Mouse (Mus musculus): ENCODE results near the gene Hsd17b11. TPM values are rescaled to one million over a fixed set of nuclear protein-coding genes. Genes with fewer than 3 reads are reported as not detected.
A peak's percentile ranks its signal among the peaks of the same experiment; 100 is the strongest.

The Hsd17b11 gene
- polyA plus RNA-seq, 1 experiment from 2014 or later = 2.6 TPM

DNA sequence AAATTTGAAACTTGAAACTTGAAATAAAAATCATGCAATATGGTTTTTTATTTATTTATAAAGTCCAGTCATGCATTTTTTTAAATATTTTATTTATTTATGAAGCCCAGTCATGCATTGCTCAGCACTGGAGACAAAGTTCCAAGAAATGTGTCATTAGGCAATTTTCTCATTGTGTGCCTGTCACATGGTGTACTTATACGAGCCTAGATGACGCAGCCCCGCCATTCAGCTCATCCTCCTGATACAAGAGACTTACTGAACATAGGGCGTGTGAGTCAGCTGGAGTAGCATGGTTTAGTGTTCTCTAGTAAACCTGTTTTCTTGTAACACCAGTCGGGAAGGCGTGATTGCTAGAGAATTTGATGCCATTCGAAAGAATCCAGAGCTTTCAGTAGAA, 34.6 kb upstream of the Hsd17b11 start:
- H3K4me1 ChIP-seq (ENCODE audit: control insufficient read depth, insufficient read depth, low read length) = no peaks in the 10 kb centered on the region
- H3K27ac ChIP-seq (replicated peaks; ENCODE audit: low read depth, low read length) = no peak overlapping the region
- H3K9ac ChIP-seq (ENCODE audit: low read length) = no peak overlapping the region
- no peaks in the 10 kb centered on the region for H3K27me3 ChIP-seq (ENCODE audit: control insufficient read depth, insufficient read depth, low read length)
- H3K36me3 ChIP-seq (ENCODE audit: control insufficient read depth, insufficient read depth, low read length) = peaks cover 3% of the 10 kb centered on the region; the same call in 1 of the 2 replicates
- no peak overlapping the region for H3K4me3 ChIP-seq (ENCODE audit: low read depth, low read length)
- WGBS = 95% methylated on average over 7 of the region's 7 CpGs
- no peaks in the 10 kb centered on the region for H3K9me3 ChIP-seq (ENCODE audit: control insufficient read depth, low read length)
- no peak for ATAC-seq (ENCODE audit: insufficient number of reproducible peaks, low FRiP score, low TSS enrichment, low read depth)
- H3K4me2 ChIP-seq (ENCODE audit: low read depth, severe bottlenecking) = no peak overlapping the region
- DNase-seq (ENCODE audit: low spot score) = no peak

DNA sequence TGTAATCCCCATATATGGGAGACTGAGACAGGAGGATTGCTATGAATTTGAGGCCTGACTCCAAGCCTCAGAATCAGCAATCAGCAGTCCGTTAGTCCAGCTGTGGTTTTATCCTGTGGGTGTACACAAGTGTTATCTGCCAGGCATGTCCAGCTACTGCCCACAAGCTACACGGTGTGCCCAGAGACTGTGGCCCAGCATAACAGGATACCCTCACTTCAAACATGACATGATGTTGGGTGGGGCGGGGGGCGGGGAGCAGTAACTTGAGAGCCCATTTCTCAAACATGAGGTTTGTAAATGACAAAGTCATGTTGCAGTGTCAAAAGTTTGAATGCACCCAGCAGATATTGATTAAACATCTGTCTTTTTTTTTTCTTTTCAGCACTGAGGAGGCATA, 34.1 kb upstream of the Hsd17b11 start:
- Histone ChIP-seq H3K4me3 (ENCODE audit: low read depth, low read length) (no peak overlapping the region), H3K4me2 (ENCODE audit: low read depth, severe bottlenecking) (no peak overlapping the region), H3K27ac (replicated peaks; ENCODE audit: low read depth, low read length) (no peak overlapping the region), H3K4me1 (ENCODE audit: control insufficient read depth, insufficient read depth, low read length) (no peaks in the 10 kb centered on the region), H3K9ac (ENCODE audit: low read length) (no peak overlapping the region), H3K36me3 (ENCODE audit: control insufficient read depth, insufficient read depth, low read length) (peaks cover under 1% of the 10 kb centered on the region; the same call in 1 of the 2 replicates), H3K27me3 (ENCODE audit: control insufficient read depth, insufficient read depth, low read length) (no peaks in the 10 kb centered on the region), H3K9me3 (ENCODE audit: control insufficient read depth, low read length) (no peaks in the 10 kb centered on the region)
- ATAC-seq (ENCODE audit: insufficient number of reproducible peaks, low FRiP score, low TSS enrichment, low read depth) (no peak), DNase-seq (ENCODE audit: low spot score) (no peak)
- 96% methylated on average over 4 of the region's 4 CpGs for WGBS

DNA sequence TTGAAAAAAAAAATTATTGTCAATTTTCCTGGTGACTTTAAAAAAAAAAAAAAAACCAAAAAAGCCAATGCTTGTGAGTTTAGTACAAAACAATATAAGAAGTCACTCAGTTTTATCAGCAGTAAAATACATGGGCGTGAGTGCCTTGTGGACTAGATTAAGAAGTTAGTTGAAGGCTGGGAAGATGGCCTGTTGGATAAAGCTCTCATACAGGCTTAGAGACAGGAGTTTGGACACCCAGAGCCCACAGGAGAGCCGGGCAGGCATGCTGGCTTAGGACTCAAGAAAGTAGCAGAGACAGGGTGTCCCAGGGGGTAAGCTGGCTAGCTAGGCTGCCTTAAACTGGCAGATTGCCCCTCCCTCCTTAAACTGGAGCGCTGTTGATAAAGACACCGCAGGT, 33.2 kb upstream of the Hsd17b11 start:
- no peak overlapping the region for H3K27ac ChIP-seq (replicated peaks; ENCODE audit: low read depth, low read length)
- H3K4me1 ChIP-seq (ENCODE audit: control insufficient read depth, insufficient read depth, low read length) = no peaks in the 10 kb centered on the region
- ATAC-seq (ENCODE audit: insufficient number of reproducible peaks, low FRiP score, low TSS enrichment, low read depth) = no peak
- H3K36me3 ChIP-seq (ENCODE audit: control insufficient read depth, insufficient read depth, low read length) = no peaks in the 10 kb centered on the region; the same call in 1 of the 2 replicates
- 91% methylated on average over 4 of the region's 4 CpGs for WGBS
- H3K4me3 ChIP-seq (ENCODE audit: low read depth, low read length) = no peak overlapping the region
- no peak overlapping the region for H3K4me2 ChIP-seq (ENCODE audit: low read depth, severe bottlenecking)
- H3K9ac ChIP-seq (ENCODE audit: low read length) = no peak overlapping the region
- H3K27me3 ChIP-seq (ENCODE audit: control insufficient read depth, insufficient read depth, low read length) = no peaks in the 10 kb centered on the region
- DNase-seq (ENCODE audit: low spot score) = no peak
- no peaks in the 10 kb centered on the region for H3K9me3 ChIP-seq (ENCODE audit: control insufficient read depth, low read length)

DNA sequence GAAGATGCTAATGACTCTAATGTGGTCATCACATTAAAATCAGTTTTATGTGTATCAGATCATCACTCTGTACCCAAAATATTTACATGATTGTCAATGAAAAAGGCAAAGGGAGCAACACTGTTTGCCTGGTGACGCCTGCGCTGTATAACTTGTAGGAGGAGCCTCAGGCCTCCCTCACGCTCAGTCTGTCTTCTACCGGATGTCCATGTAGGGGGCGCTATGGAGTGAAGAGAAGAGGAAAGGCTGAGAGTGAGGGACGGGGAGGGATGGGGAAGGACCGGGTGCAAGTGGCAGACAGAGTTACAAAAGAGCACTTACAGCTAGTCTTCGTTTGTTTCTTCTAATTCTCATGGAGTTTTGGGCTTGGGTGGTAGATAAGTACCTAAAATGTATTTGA, 31.2 kb upstream of the Hsd17b11 start:
- 67% methylated on average over 8 of the region's 8 CpGs for WGBS
- no peak overlapping the region for H3K4me2 ChIP-seq (ENCODE audit: low read depth, severe bottlenecking)
- no peak for ATAC-seq (ENCODE audit: insufficient number of reproducible peaks, low FRiP score, low TSS enrichment, low read depth)

GRCm38 (mm10) chr5:104048139-104048538, 26.4 kb upstream of the Hsd17b11 start:
- no peak overlapping the region for H3K9ac ChIP-seq (ENCODE audit: low read length)
- WGBS = 39% methylated on average over 4 of the region's 4 CpGs
- no peak overlapping the region for H3K27ac ChIP-seq (replicated peaks; ENCODE audit: low read depth, low read length)
- peak overlapping the region; percentile 70 for H3K4me2 ChIP-seq (ENCODE audit: low read depth, severe bottlenecking)
- no peaks in the 10 kb centered on the region for H3K9me3 ChIP-seq (ENCODE audit: control insufficient read depth, low read length)
- peak overlapping the region; percentile 82 for H3K4me3 ChIP-seq (ENCODE audit: low read depth, low read length)
- H3K27me3 ChIP-seq (ENCODE audit: control insufficient read depth, insufficient read depth, low read length) = no peaks in the 10 kb centered on the region
- DNase-seq (ENCODE audit: low spot score) (no peak), ATAC-seq (ENCODE audit: insufficient number of reproducible peaks, low FRiP score, low TSS enrichment, low read depth) (no peak)
- H3K4me1 ChIP-seq (ENCODE audit: control insufficient read depth, insufficient read depth, low read length) = peaks cover 6% of the 10 kb centered on the region; the same call in 1 of the 2 replicates
- no peaks in the 10 kb centered on the region for H3K36me3 ChIP-seq (ENCODE audit: control insufficient read depth, insufficient read depth, low read length)

More for the DNA sequence above, 31.2 kb upstream of the Hsd17b11 start:
- Histone ChIP-seq H3K9me3 (ENCODE audit: control insufficient read depth, low read length) (no peaks in the 10 kb centered on the region), H3K27ac (replicated peaks; ENCODE audit: low read depth, low read length) (no peak overlapping the region), H3K36me3 (ENCODE audit: control insufficient read depth, insufficient read depth, low read length) (no peaks in the 10 kb centered on the region; the same call in 1 of the 2 replicates), H3K9ac (ENCODE audit: low read length) (no peak overlapping the region), H3K4me3 (ENCODE audit: low read depth, low read length) (no peak overlapping the region), H3K27me3 (ENCODE audit: control insufficient read depth, insufficient read depth, low read length) (no peaks in the 10 kb centered on the region), H3K4me1 (ENCODE audit: control insufficient read depth, insufficient read depth, low read length) (peaks cover 3% of the 10 kb centered on the region; the same call in 1 of the 2 replicates)
- DNase-seq (ENCODE audit: low spot score) = peak; percentile 38

DNA sequence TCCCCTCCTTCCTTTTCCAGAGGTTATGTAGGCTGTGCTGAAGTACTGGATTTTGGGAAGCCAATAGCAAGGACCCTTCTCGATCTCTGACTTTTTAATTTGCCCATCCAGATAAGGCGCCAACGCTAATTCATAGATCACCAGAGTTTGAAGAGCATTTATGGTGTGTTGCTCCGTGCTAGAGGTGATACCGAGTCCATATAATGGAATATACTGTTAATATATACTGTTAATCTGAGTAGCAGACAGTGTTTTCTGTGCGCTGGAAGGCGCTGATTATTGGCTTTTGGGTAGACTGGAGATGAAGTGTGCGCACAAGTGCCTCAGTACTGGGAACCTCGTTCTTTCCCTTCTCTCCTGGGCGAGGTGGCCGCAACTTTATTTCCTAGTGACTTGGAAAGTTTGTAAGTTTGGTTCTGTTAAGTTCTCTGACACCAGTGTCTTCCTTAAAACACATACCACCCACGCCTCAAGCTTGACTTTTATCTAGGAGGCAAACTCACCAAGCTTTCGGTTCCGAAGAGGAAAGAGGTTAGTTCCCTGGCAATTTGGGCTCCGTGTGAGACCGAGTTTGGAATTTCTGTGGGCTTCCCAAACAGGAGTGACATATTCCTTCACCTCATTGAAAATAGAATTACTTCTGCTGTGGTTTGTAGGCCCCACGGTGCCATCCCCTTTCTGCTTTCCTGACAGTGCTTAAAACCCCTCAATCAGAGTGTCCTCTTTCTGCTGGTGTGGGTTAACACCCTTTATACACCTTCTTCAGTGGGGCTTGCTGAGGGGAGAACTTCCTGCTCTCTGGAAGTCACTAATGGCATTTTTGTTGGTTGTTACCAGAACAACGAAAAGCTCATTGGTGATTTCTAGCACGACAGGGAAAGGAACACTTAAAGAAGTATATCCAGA, 25.7 kb upstream of the Hsd17b11 start:
- H3K9ac ChIP-seq (ENCODE audit: low read length) = peak overlapping the region; percentile 87
- H3K27ac ChIP-seq (replicated peaks; ENCODE audit: low read depth, low read length) = peak overlapping the region; percentile 64; the same call in 1 of the 2 replicates
- ATAC-seq (ENCODE audit: insufficient number of reproducible peaks, low FRiP score, low TSS enrichment, low read depth) (no peak; the same call in 1 of the 2 replicates), DNase-seq (ENCODE audit: low spot score) (no peak)
- peak overlapping the region; percentile 70 for H3K4me2 ChIP-seq (ENCODE audit: low read depth, severe bottlenecking)
- H3K4me3 ChIP-seq (ENCODE audit: low read depth, low read length) = peak overlapping the region; percentile 82
- H3K27me3 ChIP-seq (ENCODE audit: control insufficient read depth, insufficient read depth, low read length) = no peaks in the 10 kb centered on the region
- peaks cover 6% of the 10 kb centered on the region; the same call in 1 of the 2 replicates for H3K4me1 ChIP-seq (ENCODE audit: control insufficient read depth, insufficient read depth, low read length)
- no peaks in the 10 kb centered on the region for H3K36me3 ChIP-seq (ENCODE audit: control insufficient read depth, insufficient read depth, low read length)
- H3K9me3 ChIP-seq (ENCODE audit: control insufficient read depth, low read length) = no peaks in the 10 kb centered on the region
- WGBS = 6% methylated on average over 19 of the region's 19 CpGs

DNA sequence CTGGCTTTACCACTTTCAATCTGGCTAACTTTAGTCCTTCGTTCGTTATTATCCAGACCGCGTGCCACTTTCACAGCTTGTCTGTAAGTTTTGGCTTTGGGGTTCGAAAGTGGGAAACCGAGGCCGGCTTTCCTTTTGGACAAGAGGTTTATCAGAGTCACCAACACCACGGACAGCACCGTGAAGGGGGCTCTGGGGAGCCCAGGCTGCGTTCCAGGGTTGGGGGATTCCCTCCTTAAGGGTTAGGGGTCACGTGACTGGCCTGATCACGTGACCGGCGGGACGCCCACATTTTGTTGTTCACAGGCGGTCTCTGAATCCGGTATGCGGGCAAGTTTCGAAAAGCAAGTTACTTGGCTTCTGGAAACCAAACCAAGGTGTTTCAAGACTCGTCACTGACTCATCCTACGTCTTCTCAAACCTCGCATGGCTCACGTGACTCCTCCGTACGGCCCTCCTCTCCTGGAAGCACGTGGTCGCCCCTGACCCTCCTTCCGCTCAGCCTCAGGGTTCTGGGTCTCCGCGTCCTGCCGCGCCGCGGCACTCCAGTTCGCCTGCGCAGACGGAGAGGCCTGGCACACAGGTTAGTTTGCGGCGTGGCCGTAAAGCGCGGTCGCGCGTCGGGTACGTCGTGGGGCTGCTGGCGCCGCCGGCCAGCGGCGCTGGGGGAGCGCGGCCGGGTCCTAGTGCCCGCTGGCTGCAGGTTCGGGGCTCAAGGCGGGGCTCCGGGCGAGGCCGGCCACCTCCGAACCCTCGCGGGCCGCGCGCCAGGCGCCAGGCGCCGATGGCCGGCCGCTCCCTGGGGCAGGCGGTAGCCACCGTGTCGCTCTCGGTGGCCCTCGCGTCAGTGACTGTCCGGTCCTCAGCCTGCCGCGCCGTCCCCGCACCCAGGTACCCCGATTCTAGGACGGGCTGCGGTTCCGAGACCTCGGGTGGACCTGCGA, 24.8 kb upstream of the Hsd17b11 start, which contains the start of gene Nudt9:
Gene Nudt9, plus strand, starts transcription at position 51 of the 944 bp plus-strand sequence.
- 5% methylated on average over 76 of the region's 90 CpGs for WGBS

DNA sequence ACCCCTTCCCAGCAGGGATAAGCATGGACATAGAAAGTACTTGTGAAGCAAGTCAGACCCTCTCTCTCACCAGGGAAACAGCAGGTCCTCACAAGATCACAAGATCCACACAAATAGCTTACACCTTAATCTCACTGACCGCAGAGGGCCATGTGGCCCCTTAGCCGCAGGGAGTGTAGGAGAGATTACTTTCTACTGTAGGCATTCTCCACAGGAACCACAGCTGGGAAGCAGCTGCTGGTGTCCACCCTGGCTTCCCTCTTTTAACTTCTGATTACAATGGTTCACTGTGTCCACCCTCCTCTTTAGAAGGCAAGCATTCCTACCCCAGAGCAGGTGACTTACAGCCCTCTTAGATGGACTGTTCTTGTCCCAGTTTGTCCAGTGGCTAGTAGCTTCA, 22.0 kb upstream of the Hsd17b11 start:
- Histone ChIP-seq H3K4me2 (ENCODE audit: low read depth, severe bottlenecking) (no peak overlapping the region), H3K27ac (replicated peaks; ENCODE audit: low read depth, low read length) (no peak overlapping the region), H3K36me3 (ENCODE audit: control insufficient read depth, insufficient read depth, low read length) (no peaks in the 10 kb centered on the region), H3K9ac (ENCODE audit: low read length) (no peak overlapping the region), H3K4me3 (ENCODE audit: low read depth, low read length) (no peak overlapping the region), H3K4me1 (ENCODE audit: control insufficient read depth, insufficient read depth, low read length) (peaks cover 6% of the 10 kb centered on the region; the same call in 1 of the 2 replicates), H3K27me3 (ENCODE audit: control insufficient read depth, insufficient read depth, low read length) (no peaks in the 10 kb centered on the region), H3K9me3 (ENCODE audit: control insufficient read depth, low read length) (no peaks in the 10 kb centered on the region)
- no peak for DNase-seq (ENCODE audit: low spot score)
- 56% methylated on average over 2 of the region's 2 CpGs for WGBS
- no peak for ATAC-seq (ENCODE audit: insufficient number of reproducible peaks, low FRiP score, low TSS enrichment, low read depth)

More for the DNA sequence above, 24.8 kb upstream of the Hsd17b11 start, which contains the start of gene Nudt9:
- H3K27ac ChIP-seq (replicated peaks; ENCODE audit: low read depth, low read length) = peak within 1 kb of the TSS; percentile 64
- H3K4me3 ChIP-seq (ENCODE audit: low read depth, low read length) = peak within 1 kb of the TSS; percentile 82
- peak within 1 kb of the TSS; percentile 87 for H3K9ac ChIP-seq (ENCODE audit: low read length)
- peaks cover 6% of the 10 kb centered on the region; the same call in 1 of the 2 replicates for H3K4me1 ChIP-seq (ENCODE audit: control insufficient read depth, insufficient read depth, low read length)
- no peaks in the 10 kb centered on the region for H3K27me3 ChIP-seq (ENCODE audit: control insufficient read depth, insufficient read depth, low read length)
- H3K4me2 ChIP-seq (ENCODE audit: low read depth, severe bottlenecking) = peak within 1 kb of the TSS; percentile 70
- ATAC-seq (ENCODE audit: insufficient number of reproducible peaks, low FRiP score, low TSS enrichment, low read depth) = peak; percentile 97
- DNase-seq (ENCODE audit: low spot score) = peak; percentile 97
- H3K9me3 ChIP-seq (ENCODE audit: control insufficient read depth, low read length) = no peaks in the 10 kb centered on the region
- H3K36me3 ChIP-seq (ENCODE audit: control insufficient read depth, insufficient read depth, low read length) = no peaks in the 10 kb centered on the region

Data from limb, embryonic 11.5 days (tissue).